Mouse (Mus musculus) kidney, postnatal 25 days (tissue): ENCODE measurements at regions not wholly inside any gene's neighbourhood (a gene's known extent, or its start where the extent isn't known, plus 50 kb on each side); places are given as distances from the start of the nearest gene placed in this dataset.
A peak's percentile ranks its signal among the peaks of the same experiment; 100 is the strongest.
"Not testable (repeated sequence)": the region's sequence is repeated elsewhere in the genome, so short reads cannot be mapped to it uniquely, and the experiment has no call there.

Experiments
- DNase-seq, 2 experiments: peaks; one replicate each; pipeline ENCODE4 v3.0.0; 2021; ENCODE audit warnings: mixed read lengths in 2 of 2

- not testable (repeated sequence) for DNase-seq
Measured at GRCm38 (mm10) chr14:53299735-53300134, 804.2 kb upstream of the Olfr1507 start.

- not testable (repeated sequence) for DNase-seq
Measured at GRCm38 (mm10) chr14:53283350-53284141, 788.0 kb upstream of the Olfr1507 start.

DNA sequence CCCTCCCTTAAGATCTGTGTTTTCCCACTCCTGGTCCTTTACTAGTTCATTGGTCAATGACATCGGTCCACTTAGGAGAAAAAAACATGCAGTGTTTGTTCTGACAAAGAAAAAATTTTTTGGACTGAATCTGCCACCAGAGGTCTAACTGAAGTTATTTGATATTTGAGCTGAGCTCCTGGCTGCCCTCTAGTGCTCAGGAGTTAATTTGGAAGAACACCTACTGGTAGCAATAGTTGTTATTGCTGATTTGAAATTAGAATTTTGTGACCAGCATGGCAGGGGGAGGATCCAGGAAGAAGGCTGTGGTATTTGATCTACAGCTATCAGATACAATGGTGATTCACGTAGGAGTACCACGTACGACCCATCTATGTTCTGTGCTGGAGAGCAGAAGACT, 777.7 kb upstream of the Olfr1507 start:
- DNase-seq = not testable (repeated sequence)

GRCm38 (mm10) chr14:53267693-53268092, 772.1 kb upstream of the Olfr1507 start:
- not testable (repeated sequence) for DNase-seq

- DNase-seq = not testable (repeated sequence)
Measured at GRCm38 (mm10) chr14:53255962-53256361, 760.4 kb upstream of the Olfr1507 start.

GRCm38 (mm10) chr14:53253470-53253869, 757.9 kb upstream of the Olfr1507 start:
- DNase-seq = not testable (repeated sequence)

- DNase-seq = not testable (repeated sequence)
Measured at GRCm38 (mm10) chr14:53231142-53231541, 735.6 kb upstream of the Olfr1507 start.

DNA sequence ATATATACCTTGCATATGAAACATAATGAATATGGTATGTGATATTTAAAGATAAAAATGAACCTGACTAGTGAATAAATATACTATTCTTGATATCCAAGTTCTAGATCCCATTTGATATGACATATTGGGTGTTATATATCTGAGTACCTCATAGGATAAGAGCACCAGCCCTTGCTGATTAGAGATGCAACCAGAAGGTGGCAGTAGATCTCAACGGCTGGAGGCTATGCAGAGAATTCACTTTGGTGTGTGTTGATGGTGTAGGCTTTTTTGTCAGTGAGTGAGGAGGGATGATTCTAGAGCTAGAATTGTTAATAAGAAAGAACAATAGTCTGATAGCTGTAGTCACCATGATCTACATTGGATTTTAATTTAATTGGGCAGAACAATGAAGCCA, 729.2 kb upstream of the Olfr1507 start:
- DNase-seq = not testable (repeated sequence)

DNA sequence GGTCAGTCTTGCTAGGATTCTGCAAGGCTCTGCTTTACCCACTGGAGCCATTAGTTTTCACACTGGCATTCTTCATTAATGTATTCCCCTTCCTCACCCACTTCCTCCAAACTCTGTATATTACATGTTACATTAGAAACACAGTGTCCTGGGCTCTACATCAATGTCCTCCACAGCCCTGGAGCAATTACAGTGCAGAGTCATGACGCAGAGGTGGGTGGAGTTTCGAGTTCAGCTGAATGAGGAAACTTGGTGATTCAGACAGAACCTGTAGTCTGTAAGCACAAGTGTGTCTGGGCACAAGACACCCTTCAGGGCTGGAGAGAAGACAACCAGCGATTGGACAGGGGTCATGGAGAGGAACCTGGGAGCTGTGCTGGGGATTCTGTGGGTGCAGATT, 715.0 kb upstream of the Olfr1507 start:
- not testable (repeated sequence) for DNase-seq

DNA sequence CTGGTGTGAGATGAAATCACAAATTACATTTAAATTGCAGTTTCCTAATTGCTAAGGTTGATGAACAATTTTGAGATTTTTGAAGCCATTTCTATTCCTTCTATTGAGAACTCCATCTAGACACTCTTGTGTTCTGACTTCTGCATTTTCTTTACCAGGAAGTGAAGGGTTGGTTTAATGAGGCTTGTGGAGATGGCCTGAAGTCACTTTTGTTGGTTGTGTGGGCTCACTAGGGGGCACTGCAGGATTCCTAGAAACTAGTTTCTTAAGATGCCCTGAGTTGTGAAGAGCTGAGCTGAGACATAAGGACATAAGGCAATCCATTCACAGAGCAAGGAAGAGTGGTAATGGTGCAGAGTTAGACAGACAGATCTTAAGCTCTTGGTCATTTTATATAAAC, 713.7 kb upstream of the Olfr1507 start:
- DNase-seq = not testable (repeated sequence)

DNA sequence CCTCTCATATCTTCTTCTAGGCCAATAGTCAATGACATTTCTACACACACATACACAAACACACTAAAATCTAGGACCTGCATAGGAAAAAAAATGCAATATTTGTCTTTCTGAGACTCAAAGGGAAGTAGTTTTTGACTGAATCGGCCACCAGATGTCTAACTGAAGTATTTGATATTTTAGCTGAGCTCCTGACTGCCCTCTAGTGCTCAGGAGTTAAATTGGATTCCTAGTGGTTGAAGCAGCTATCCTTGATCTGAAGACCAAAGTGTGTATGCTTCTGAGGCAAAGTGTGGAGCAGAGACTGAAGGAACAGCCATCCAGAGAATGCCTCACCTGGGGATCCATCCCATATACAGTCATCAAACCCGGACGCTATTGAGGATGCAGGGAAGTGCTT, 695.4 kb upstream of the Olfr1507 start:
- DNase-seq = not testable (repeated sequence)

DNA sequence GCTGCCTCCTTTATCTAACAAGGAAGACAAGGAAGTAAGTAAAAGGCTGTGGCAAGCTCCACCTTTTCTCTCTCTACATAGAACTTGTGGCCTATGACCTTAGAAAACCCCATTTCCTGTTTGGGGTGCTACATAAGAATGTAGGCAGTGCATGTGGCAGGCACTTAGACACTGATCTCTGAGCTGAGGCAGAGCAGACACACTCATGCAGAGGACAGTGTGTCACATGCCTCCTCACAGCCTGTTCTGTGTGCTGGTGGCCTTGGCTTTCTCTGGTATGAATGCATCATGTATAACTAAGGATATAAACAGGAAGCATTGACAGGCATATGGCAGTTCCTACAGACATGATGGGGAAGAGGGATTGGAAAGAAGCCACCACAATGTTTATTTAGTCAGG, 678.5 kb upstream of the Olfr1507 start:
- DNase-seq = not testable (repeated sequence)

GRCm38 (mm10) chr14:53166327-53166726, 670.8 kb upstream of the Olfr1507 start:
- not testable (repeated sequence) for DNase-seq

GRCm38 (mm10) chr14:53159012-53159411, 663.5 kb upstream of the Olfr1507 start:
- DNase-seq = not testable (repeated sequence)

GRCm38 (mm10) chr14:53134783-53135182, 639.2 kb upstream of the Olfr1507 start:
- DNase-seq = not testable (repeated sequence)

DNA sequence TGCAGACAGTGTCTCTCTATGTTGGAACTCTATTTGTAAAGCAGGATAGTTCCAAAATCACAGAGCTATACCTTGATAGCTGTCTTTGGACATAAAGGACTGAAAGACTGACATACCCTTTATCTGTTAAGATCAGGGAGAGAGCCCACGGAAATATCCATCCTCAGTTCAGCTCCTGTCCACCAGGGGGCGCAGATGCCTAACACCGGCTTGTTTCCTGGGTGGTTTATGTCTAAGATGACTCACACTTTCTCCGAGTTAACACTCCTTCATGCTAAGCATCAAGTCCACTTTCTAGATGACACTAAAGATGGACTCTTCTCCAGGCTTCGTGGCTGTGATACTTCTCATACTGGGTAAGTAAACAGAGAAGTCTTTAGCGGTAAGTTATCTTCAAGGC, 636.8 kb upstream of the Olfr1507 start:
- DNase-seq = peak in 1 of 2 experiments; percentile 33

GRCm38 (mm10) chr14:53121704-53122103, 626.2 kb upstream of the Olfr1507 start:
- peak in 1 of 2 experiments; percentile 49 for DNase-seq

DNA sequence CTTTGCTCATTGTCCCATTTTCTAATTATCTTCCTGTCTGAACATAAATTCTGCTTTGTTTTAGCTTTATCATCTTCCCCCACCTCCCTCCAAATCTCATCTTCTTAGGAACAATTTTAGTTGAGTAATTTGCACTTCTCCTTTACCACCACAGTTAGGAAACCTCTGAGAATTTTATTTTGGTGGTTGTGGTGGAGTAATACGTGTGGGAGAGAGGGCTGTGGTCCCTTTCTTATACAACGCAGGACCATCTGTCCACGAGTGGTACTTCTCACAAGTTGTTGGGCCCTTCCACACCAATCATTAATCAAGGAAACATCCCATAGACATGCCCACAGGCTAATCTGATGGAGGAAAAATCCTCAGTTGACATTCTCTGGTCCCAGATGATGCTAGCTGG, 614.2 kb upstream of the Olfr1507 start:
- DNase-seq = not testable (repeated sequence)

- peak in 1 of 2 experiments; percentile 1 for DNase-seq
Measured at GRCm38 (mm10) chr14:53101362-53101761, 605.8 kb upstream of the Olfr1507 start.

GRCm38 (mm10) chr14:53090921-53091320, 595.4 kb upstream of the Olfr1507 start:
- DNase-seq = not testable (repeated sequence)

- not testable (repeated sequence) for DNase-seq
Measured at GRCm38 (mm10) chr14:53081853-53082252, 586.3 kb upstream of the Olfr1507 start.

DNA sequence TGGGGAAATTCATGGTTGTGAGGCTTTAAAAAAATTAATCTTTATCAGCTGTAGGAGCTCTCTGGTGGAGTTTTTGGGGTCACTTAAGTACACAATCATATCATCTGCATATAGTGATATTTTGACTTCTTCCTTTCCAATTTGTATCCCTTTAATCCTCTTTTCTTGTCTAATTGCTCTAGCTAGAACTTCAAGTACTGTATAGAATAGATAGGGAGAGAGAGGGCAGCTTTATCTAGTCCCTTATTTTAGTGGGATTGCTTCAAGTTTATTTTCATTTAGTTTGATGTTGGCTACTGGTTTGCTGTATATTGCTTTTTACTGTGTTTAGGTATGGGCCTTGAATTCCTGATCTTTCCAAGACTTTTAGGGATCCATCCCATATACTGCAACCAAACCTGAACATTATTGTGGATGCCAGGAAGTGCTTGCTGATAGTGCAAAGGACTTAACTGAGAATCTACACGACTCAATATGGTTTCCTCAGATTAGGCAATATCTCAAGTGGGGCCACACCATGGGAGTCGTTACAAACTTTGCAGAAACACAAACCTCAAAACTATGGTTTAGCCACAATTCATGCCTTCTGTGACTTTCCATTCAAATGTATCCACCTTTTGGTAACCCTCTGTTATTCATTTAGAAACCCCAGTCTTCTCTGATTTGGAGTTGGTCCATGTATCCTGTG, 585.6 kb upstream of the Olfr1507 start:
- DNase-seq = not testable (repeated sequence)

DNA sequence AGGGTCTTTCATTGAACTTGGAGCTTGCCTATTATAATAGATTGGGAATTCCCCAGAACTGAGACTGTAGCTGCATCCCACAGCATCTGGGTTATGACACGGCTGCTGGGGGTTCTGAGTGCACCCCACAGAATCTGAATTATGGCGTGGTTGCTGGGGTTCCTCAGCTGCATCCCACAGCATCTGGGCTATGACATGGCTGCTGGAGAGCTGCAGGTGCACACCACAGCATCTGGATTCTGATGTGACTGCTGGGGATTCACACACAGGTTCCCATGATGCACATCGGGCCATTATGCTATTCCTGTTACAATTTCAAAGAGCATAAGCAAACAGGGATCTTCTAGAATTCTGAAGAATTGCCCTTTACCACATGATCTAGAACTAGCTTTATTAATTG, 585.0 kb upstream of the Olfr1507 start:
- DNase-seq = not testable (repeated sequence)

DNA sequence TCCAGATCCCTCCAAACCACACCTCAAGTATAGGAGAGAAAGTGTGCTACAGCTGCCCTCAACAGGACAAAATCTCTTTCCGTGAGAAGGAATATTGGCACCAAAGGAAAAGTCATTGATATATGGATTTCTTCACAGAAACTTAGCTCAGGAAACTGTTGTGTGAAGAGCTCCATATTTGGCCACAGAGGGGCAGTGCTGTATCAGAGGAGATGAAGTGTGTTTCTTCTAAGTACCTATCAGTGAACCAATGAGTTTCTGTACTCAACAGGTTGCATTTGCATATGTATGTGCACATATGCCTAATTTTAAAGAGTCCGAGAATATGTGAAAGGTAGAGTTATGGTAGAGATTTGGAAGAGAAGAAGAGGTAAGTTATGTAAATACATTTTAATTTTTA, 580.4 kb upstream of the Olfr1507 start:
- DNase-seq = not testable (repeated sequence)
